In genomic region chr1:62765171-62765570, GRCm38 (mm10) we compare ENCODE assay signal across 20 mouse cellular contexts.
DNase-seq lines count a peak whose midpoint lies in the region; ATAC-seq and TF ChIP-seq lines count a peak whose summit lies in the region.
"Had no signal": no experiment of that assay in that cellular context is flagged by ENCODE, and none has a peak within 500 bp of the region (broad histone marks: within the 10 kb centered on the region; RNA-seq: fewer than 3 reads in every experiment).

No protein-coding gene starts in this region.

- intact Hi-C loops in heart, postnatal 25 days (cut with DNase I), result no loop called here

- H3K4me3 ChIP-seq in ES-Bruce4 (ENCODE audit: low read depth, low read length), result no peak overlapping the region
- no peak overlapping the region for H3K4me3 ChIP-seq in embryonic facial prominence, embryonic 11.5 days (ENCODE audit: low read depth, low read length)
- H3K4me3 ChIP-seq in limb, embryonic 13.5 days, result no peak overlapping the region
- H3K4me3 ChIP-seq: liver, embryonic 12.5 days; midbrain, embryonic 10.5 days had no signal

- H3K9ac ChIP-seq in ES-Bruce4 (ENCODE audit: low read depth, poor library complexity, severe bottlenecking), result 0 out of 2 replicates have a peak overlapping the region, but pooled peaks have one; percentile 1
- no peak overlapping the region for H3K9ac ChIP-seq in embryonic facial prominence, embryonic 11.5 days (replicated peaks; ENCODE audit: low read length)
- no peak overlapping the region for H3K9ac ChIP-seq in limb, embryonic 13.5 days
- H3K9ac ChIP-seq: liver, embryonic 12.5 days had no signal

- H3K36me3 ChIP-seq in ES-Bruce4 (ENCODE audit: control insufficient read depth, insufficient read depth, low read length, poor library complexity, severe bottlenecking), result no peaks in the 10 kb centered on the region
- no peaks in the 10 kb centered on the region for H3K36me3 ChIP-seq in embryonic facial prominence, embryonic 11.5 days (replicated peaks; ENCODE audit: control insufficient read depth, insufficient read depth, low read depth, low read length)
- peaks cover 57% of the 10 kb centered on the region for H3K36me3 ChIP-seq in limb, embryonic 13.5 days
- H3K36me3 ChIP-seq: liver, embryonic 12.5 days had no signal

- no peak for TF ChIP-seq EP300 in ES-Bruce4 (IDR thresholded peaks at IDR 0.05; ENCODE audit: insufficient read depth, low read depth, low read length)

- peak; percentile 81 for DNase-seq in heart, adult 11 months
- DNase-seq in heart, postnatal 25 days (ENCODE audit: low spot score), result no peak
- DNase-seq in embryonic facial prominence, embryonic 11.5 days (ENCODE audit: low spot score), result peak; percentile 60
- no peak for DNase-seq in lung, postnatal 14 days
- DNase-seq in layer of hippocampus, adult 18-20 months (ENCODE audit: low spot score in 2 of 2), result no peak
- DNase-seq: adrenal gland, adult 8-10 months; cerebellum, adult 8-10 months; heart, postnatal 14 days; kidney, postnatal 14 days; lung, adult 2 months; lung, postnatal 4 days; retina, postnatal 1 day had no signal

- WGBS in embryonic facial prominence, embryonic 11.5 days, result 33% methylated on average over 7 of the region's 7 CpGs
- WGBS in limb, embryonic 13.5 days, result 21% methylated on average over 7 of the region's 7 CpGs

- peaks cover 15% of the 10 kb centered on the region for H3K4me1 ChIP-seq in ES-Bruce4 (ENCODE audit: control insufficient read depth, insufficient read depth, low read length)
- peaks cover 3% of the 10 kb centered on the region; the same call in 1 of the 2 replicates for H3K4me1 ChIP-seq in embryonic facial prominence, embryonic 11.5 days (ENCODE audit: control insufficient read depth, insufficient read depth, low read length)
- peaks cover 43% of the 10 kb centered on the region for H3K4me1 ChIP-seq in limb, embryonic 13.5 days

- TF ChIP-seq POLR2A in ES-Bruce4 (IDR thresholded peaks at IDR 0.05; ENCODE audit: insufficient read depth, low read length), result no peak

- TF ChIP-seq CTCF in ES-Bruce4 (IDR thresholded peaks at IDR 0.05; ENCODE audit: low read depth, low read length), result no peak

- H3K27me3 ChIP-seq in ES-Bruce4 (ENCODE audit: control insufficient read depth, insufficient read depth, low read length, poor library complexity, severe bottlenecking), result no peaks in the 10 kb centered on the region
- no peaks in the 10 kb centered on the region for H3K27me3 ChIP-seq in embryonic facial prominence, embryonic 11.5 days (ENCODE audit: control insufficient read depth, insufficient read depth, low read length)
- H3K27me3 ChIP-seq in limb, embryonic 13.5 days, result peaks cover 5% of the 10 kb centered on the region; the same call in 1 of the 2 replicates
- H3K27me3 ChIP-seq: Patski had no signal

- no peaks in the 10 kb centered on the region for H3K9me3 ChIP-seq in ES-Bruce4 (replicated peaks; ENCODE audit: control insufficient read depth, insufficient read depth, low read length, poor library complexity, severe bottlenecking)
- H3K9me3 ChIP-seq in embryonic facial prominence, embryonic 11.5 days (replicated peaks; ENCODE audit: control insufficient read depth, low read length), result no peaks in the 10 kb centered on the region
- H3K9me3 ChIP-seq in limb, embryonic 13.5 days, result no peaks in the 10 kb centered on the region
- H3K9me3 ChIP-seq: liver, embryonic 12.5 days; midbrain, embryonic 10.5 days had no signal

- peak overlapping the region; percentile 23; the same call in 1 of the 2 replicates for H3K27ac ChIP-seq in ES-Bruce4 (ENCODE audit: insufficient read depth, low read length)
- H3K27ac ChIP-seq in embryonic facial prominence, embryonic 11.5 days (replicated peaks; ENCODE audit: low read depth, low read length), result no peak overlapping the region
- H3K27ac ChIP-seq in limb, embryonic 13.5 days, result 0 out of 2 replicates have a peak overlapping the region, but pooled peaks have one; percentile 33
- H3K27ac ChIP-seq: liver, embryonic 12.5 days; midbrain, embryonic 10.5 days had no signal

- H3K4me2 ChIP-seq in embryonic facial prominence, embryonic 11.5 days (ENCODE audit: low read depth, low read length), result no peak overlapping the region
- H3K4me2 ChIP-seq in limb, embryonic 13.5 days (replicated peaks), result no peak overlapping the region
- H3K4me2 ChIP-seq: heart, embryonic 11.5 days; liver, embryonic 12.5 days had no signal

- ATAC-seq in embryonic facial prominence, embryonic 11.5 days (replicated peaks; ENCODE audit: insufficient number of reproducible peaks, low FRiP score, low TSS enrichment, low read depth), result no peak
- ATAC-seq in limb, embryonic 13.5 days (ENCODE audit: low FRiP score, low read depth), result no peak
- ATAC-seq: hindbrain, embryonic 16.5 days; intestine, postnatal 0 days; liver, embryonic 12.5 days; Patski had no signal

Comparison
In these comparisons a context has a peak if more than half of its experiments do, and no peak if none do; other contexts are left out.
1. DNase-seq: peak in heart, adult 11 months (single experiment) and embryonic facial prominence, embryonic 11.5 days (single experiment); none in heart, postnatal 25 days (single experiment), lung, postnatal 14 days (single experiment) and layer of hippocampus, adult 18-20 months (0 of 2).